Mouse (Mus musculus) embryonic facial prominence, embryonic 10.5 days (tissue): ENCODE results near the gene Prkab2. TPM values are rescaled to one million over a fixed set of nuclear protein-coding genes. Genes with fewer than 3 reads are reported as not detected.

ENCODE experiments used
- DNase-seq: peaks from one replicate; pipeline ENCODE4 v3.0.0-alpha.2; 2017; ENCODE audit warnings: low spot score
- H3K27ac ChIP-seq: fragments of 300-500 bp; sonication (generic); replicated peaks from 2 replicates; pipeline ENCODE4 v1.5.1; 2016; ENCODE audit warnings: mild to moderate bottlenecking
- H3K27me3 ChIP-seq: fragments of 300-500 bp; sonication (generic); replicated peaks from 2 replicates; pipeline ENCODE4 v1.6.1; 2016; ENCODE audit warnings: low read depth, mild to moderate bottlenecking; ENCODE audit not compliant: poor library complexity, severe bottlenecking
- H3K36me3 ChIP-seq: fragments of 300-500 bp; sonication (generic); replicated peaks from 2 replicates; pipeline ENCODE4 v1.6.1; 2016; ENCODE audit warnings: mild to moderate bottlenecking, moderate library complexity
- H3K4me1 ChIP-seq: fragments of 300-500 bp; sonication (generic); 2 replicates; pipeline ENCODE4 v1.6.1; 2016
- H3K4me3 ChIP-seq: fragments of 300-500 bp; sonication (generic); 2 replicates; pipeline ENCODE4 v1.5.1; 2016; ENCODE audit warnings: mild to moderate bottlenecking, moderate library complexity
- H3K9me3 ChIP-seq: fragments of 300-500 bp; sonication (generic); 2 replicates; pipeline ENCODE4 v1.6.1; 2016; ENCODE audit warnings: mild to moderate bottlenecking
- WGBS: fragments of 180-500 bp; shearing (Covaris S2); methylation state at CpG from one replicate; pipeline ENCODE4 v1.1.7; 2016; 5-methylcytosine and 5-hydroxymethylcytosine counted together
- polyA plus RNA-seq: library from polyadenylated mRNA; unstranded; fragments of >200 nt; fragmentation: Nextera tagmentation; extraction: Ambion mirVana; gene quantifications from 2 replicates; pipeline ENCODE4 v1.2.1, GENCODE M21; 2016

The Prkab2 gene
- polyA plus RNA-seq, 1 experiment from 2014 or later, result 7.2 TPM

- WGBS, result 1% methylated on average over 11 of the region's 11 CpGs
- Histone ChIP-seq H3K9me3 (no peaks in the 10 kb centered on the region), H3K4me3 (peak overlapping the region; percentile 58), H3K27ac (no peak overlapping the region), H3K4me1 (peaks cover 34% of the 10 kb centered on the region), H3K27me3 (peaks cover 46% of the 10 kb centered on the region), H3K36me3 (no peaks in the 10 kb centered on the region)
- no peak for DNase-seq
Measured at GRCm38 (mm10) chr3:97682159-97682502, 24.1 kb downstream of the Prkab2 start.

- Histone ChIP-seq H3K9me3 (no peaks in the 10 kb centered on the region), H3K27me3 (peaks cover 46% of the 10 kb centered on the region), H3K4me3 (peak overlapping the region; percentile 58), H3K27ac (no peak overlapping the region), H3K36me3 (no peaks in the 10 kb centered on the region), H3K4me1 (peaks cover 34% of the 10 kb centered on the region)
- 17% methylated on average over 5 of the region's 5 CpGs for WGBS
- DNase-seq, result no peak
Measured at GRCm38 (mm10) chr3:97682576-97682975, 24.6 kb downstream of the Prkab2 start.

- H3K9me3 ChIP-seq, result no peaks in the 10 kb centered on the region
- 4% methylated on average over 16 of the region's 16 CpGs for WGBS
- peak overlapping the region; percentile 24; the same call in 1 of the 2 replicates for H3K27ac ChIP-seq
- H3K27me3 ChIP-seq, result peaks cover 46% of the 10 kb centered on the region
- no peaks in the 10 kb centered on the region for H3K36me3 ChIP-seq
- peak overlapping the region; percentile 40 for H3K4me3 ChIP-seq
- H3K4me1 ChIP-seq, result peaks cover 34% of the 10 kb centered on the region
- DNase-seq, result peak; percentile 77
Measured at GRCm38 (mm10) chr3:97683560-97684195, 25.7 kb downstream of the Prkab2 start.

- 81% methylated on average over 4 of the region's 4 CpGs for WGBS
- Histone ChIP-seq H3K9me3 (no peaks in the 10 kb centered on the region), H3K27ac (no peak overlapping the region), H3K4me1 (peaks cover 37% of the 10 kb centered on the region), H3K4me3 (no peak overlapping the region), H3K36me3 (no peaks in the 10 kb centered on the region), H3K27me3 (peaks cover 27% of the 10 kb centered on the region)
- no peak for DNase-seq
Measured at GRCm38 (mm10) chr3:97686372-97687117, 28.6 kb downstream of the Prkab2 start.

GRCm38 (mm10) chr3:97689289-97689688 is 31.3 kb downstream of the Prkab2 start:
- Histone ChIP-seq H3K36me3 (no peaks in the 10 kb centered on the region), H3K4me3 (no peak overlapping the region), H3K4me1 (peaks cover 23% of the 10 kb centered on the region), H3K9me3 (no peaks in the 10 kb centered on the region), H3K27ac (no peak overlapping the region), H3K27me3 (peaks cover 4% of the 10 kb centered on the region)
- no peak for DNase-seq
- WGBS, result 72% methylated on average over 2 of the region's 2 CpGs

- Histone ChIP-seq H3K36me3 (no peaks in the 10 kb centered on the region), H3K27ac (peak overlapping the region; percentile 61), H3K9me3 (no peaks in the 10 kb centered on the region), H3K27me3 (no peaks in the 10 kb centered on the region), H3K4me3 (no peak overlapping the region), H3K4me1 (peaks cover 21% of the 10 kb centered on the region)
- DNase-seq, result peak; percentile 28
- 46% methylated on average over 7 of the region's 7 CpGs for WGBS
Measured at GRCm38 (mm10) chr3:97690590-97690989, 32.6 kb downstream of the Prkab2 start.

GRCm38 (mm10) chr3:97691443-97692017 is 33.5 kb downstream of the Prkab2 start:
- WGBS, result 67% methylated on average over 12 of the region's 12 CpGs
- Histone ChIP-seq H3K9me3 (no peaks in the 10 kb centered on the region), H3K27me3 (no peaks in the 10 kb centered on the region), H3K4me3 (no peak overlapping the region), H3K27ac (peak overlapping the region; percentile 61), H3K4me1 (peaks cover 21% of the 10 kb centered on the region), H3K36me3 (no peaks in the 10 kb centered on the region)
- no peak for DNase-seq

GRCm38 (mm10) chr3:97693806-97694205 is 35.8 kb downstream of the Prkab2 start:
- no peaks in the 10 kb centered on the region for H3K36me3 ChIP-seq
- no peak overlapping the region for H3K27ac ChIP-seq
- no peak for DNase-seq
- no peaks in the 10 kb centered on the region for H3K27me3 ChIP-seq
- no peaks in the 10 kb centered on the region for H3K9me3 ChIP-seq
- no peak overlapping the region for H3K4me3 ChIP-seq
- H3K4me1 ChIP-seq, result peaks cover 21% of the 10 kb centered on the region
- 91% methylated on average over 6 of the region's 6 CpGs for WGBS

GRCm38 (mm10) chr3:97696866-97697265 is 38.9 kb downstream of the Prkab2 start:
- DNase-seq, result no peak
- WGBS, result 84% methylated on average over 9 of the region's 9 CpGs
- Histone ChIP-seq H3K4me3 (no peak overlapping the region), H3K27me3 (no peaks in the 10 kb centered on the region), H3K27ac (no peak overlapping the region), H3K36me3 (no peaks in the 10 kb centered on the region), H3K9me3 (no peaks in the 10 kb centered on the region), H3K4me1 (peaks cover 4% of the 10 kb centered on the region; the same call in 1 of the 2 replicates)

- WGBS, result 72% methylated on average over 9 of the region's 9 CpGs
Measured at GRCm38 (mm10) chr3:97697291-97697690, 39.3 kb downstream of the Prkab2 start.

GRCm38 (mm10) chr3:97699061-97699460 is 41.1 kb downstream of the Prkab2 start:
- no peak for DNase-seq
- Histone ChIP-seq H3K9me3 (no peaks in the 10 kb centered on the region), H3K4me1 (0 out of 2 replicates have a peak, but pooled peaks cover 1% of the 10 kb centered on the region), H3K27me3 (no peaks in the 10 kb centered on the region), H3K36me3 (no peaks in the 10 kb centered on the region), H3K4me3 (no peak overlapping the region), H3K27ac (no peak overlapping the region)
- WGBS, result 73% methylated on average over 3 of the region's 3 CpGs

More at GRCm38 (mm10) chr3:97697291-97697690, 39.3 kb downstream of the Prkab2 start:
- Histone ChIP-seq H3K4me1 (no peaks in the 10 kb centered on the region), H3K27ac (no peak overlapping the region), H3K36me3 (no peaks in the 10 kb centered on the region), H3K9me3 (no peaks in the 10 kb centered on the region), H3K27me3 (no peaks in the 10 kb centered on the region), H3K4me3 (no peak overlapping the region)
- no peak for DNase-seq

GRCm38 (mm10) chr3:97701198-97701597 is 43.2 kb downstream of the Prkab2 start:
- Histone ChIP-seq H3K4me1 (0 out of 2 replicates have a peak, but pooled peaks cover 2% of the 10 kb centered on the region), H3K27ac (no peak overlapping the region), H3K27me3 (no peaks in the 10 kb centered on the region), H3K4me3 (no peak overlapping the region), H3K36me3 (no peaks in the 10 kb centered on the region), H3K9me3 (no peaks in the 10 kb centered on the region)
- WGBS, result 69% methylated on average over 3 of the region's 3 CpGs
- no peak for DNase-seq
